Comparison of ENCODE assay signal across 18 mouse cellular contexts in genomic region chr11:4196636-4197035, GRCm38 (mm10). TPM values are rescaled to one million over a fixed set of nuclear protein-coding genes. Genes with fewer than 3 reads are reported as not detected.
DNase-seq lines count a peak whose midpoint lies in the region; ATAC-seq and TF ChIP-seq lines count a peak whose summit lies in the region.
"Had no signal": no experiment of that assay in that cellular context is flagged by ENCODE, and none has a peak within 500 bp of the region (broad histone marks: within the 10 kb centered on the region; RNA-seq: fewer than 3 reads in every experiment).

No protein-coding gene starts in this region.

- TF ChIP-seq EP300 in stomach, postnatal 0 days (optimal IDR thresholded peaks at IDR 0.05): no peak

- peak; percentile 16; the same call in 1 of the 2 replicates for TF ChIP-seq CTCF in stomach, postnatal 0 days (IDR thresholded peaks at IDR 0.05; ENCODE audit: low read depth)

- no peaks in the 10 kb centered on the region for H3K9me3 ChIP-seq in lung, embryonic 15.5 days
- H3K9me3 ChIP-seq in stomach, postnatal 0 days (ENCODE audit: control insufficient read depth, low read length): no peaks in the 10 kb centered on the region
- no peaks in the 10 kb centered on the region for H3K9me3 ChIP-seq in liver, embryonic 12.5 days (replicated peaks)
- H3K9me3 ChIP-seq: forebrain, embryonic 15.5 days; hindbrain, embryonic 15.5 days; neural tube, embryonic 15.5 days had no signal

- H3K9ac ChIP-seq in lung, embryonic 15.5 days: no peak overlapping the region
- no peak overlapping the region for H3K9ac ChIP-seq in stomach, postnatal 0 days (ENCODE audit: low read length)
- H3K9ac ChIP-seq in liver, embryonic 12.5 days: no peak overlapping the region
- H3K9ac ChIP-seq: forebrain, embryonic 15.5 days; hindbrain, embryonic 15.5 days; neural tube, embryonic 15.5 days had no signal

- H3K36me3 ChIP-seq in lung, embryonic 15.5 days: no peaks in the 10 kb centered on the region
- H3K36me3 ChIP-seq in stomach, postnatal 0 days (ENCODE audit: control insufficient read depth, insufficient read depth, low read length): no peaks in the 10 kb centered on the region
- no peaks in the 10 kb centered on the region for H3K36me3 ChIP-seq in liver, embryonic 12.5 days
- H3K36me3 ChIP-seq: forebrain, embryonic 15.5 days; hindbrain, embryonic 15.5 days; neural tube, embryonic 15.5 days had no signal

- peak; percentile 79 for DNase-seq in urinary bladder, postnatal 14 days (ENCODE audit: low spot score)
- no peak for DNase-seq in urinary bladder, postnatal 25 days (ENCODE audit: low spot score)
- DNase-seq in kidney, adult 9 months: peak; percentile 81
- DNase-seq in stomach, postnatal 0 days (ENCODE audit: low spot score): peak; percentile 71
- DNase-seq in spleen, postnatal 36 days (ENCODE audit: low spot score in 2 of 2): no peak
- no peak for DNase-seq in retina, postnatal 1 day
- DNase-seq: cerebellum, postnatal 10 days; gastrocnemius, postnatal 25 days; layer of hippocampus, adult 9-11 months; right cerebral cortex, adult 18-20 months; thymus, postnatal 25 days had no signal

- WGBS in lung, embryonic 15.5 days: 49% methylated on average over 8 of the region's 8 CpGs
- WGBS in stomach, postnatal 0 days: 41% methylated on average over 8 of the region's 8 CpGs
- WGBS in liver, embryonic 12.5 days (ENCODE audit: insufficient replicate concordance): 68% methylated on average over 8 of the region's 8 CpGs

- peak; percentile 57 for ATAC-seq in lung, embryonic 15.5 days (ENCODE audit: borderline replicate concordance, extremely low read depth, low FRiP score, low TSS enrichment)
- ATAC-seq in stomach, postnatal 0 days (ENCODE audit: low FRiP score, low TSS enrichment): peak; percentile 72
- no peak for ATAC-seq in liver, embryonic 12.5 days
- ATAC-seq: forebrain, embryonic 15.5 days; midbrain, embryonic 16.5 days had no signal

- no peaks in the 10 kb centered on the region for H3K27me3 ChIP-seq in lung, embryonic 15.5 days
- H3K27me3 ChIP-seq in stomach, postnatal 0 days (ENCODE audit: control insufficient read depth, insufficient read depth, low read length): no peaks in the 10 kb centered on the region
- no peaks in the 10 kb centered on the region for H3K27me3 ChIP-seq in liver, embryonic 12.5 days (replicated peaks)
- H3K27me3 ChIP-seq: forebrain, embryonic 15.5 days; hindbrain, embryonic 15.5 days; neural tube, embryonic 15.5 days had no signal

- H3K4me3 ChIP-seq in lung, embryonic 15.5 days: no peak overlapping the region
- H3K4me3 ChIP-seq in stomach, postnatal 0 days (ENCODE audit: low read depth, low read length): no peak overlapping the region
- H3K4me3 ChIP-seq in liver, embryonic 12.5 days: no peak overlapping the region
- H3K4me3 ChIP-seq: forebrain, embryonic 15.5 days; hindbrain, embryonic 15.5 days; neural tube, embryonic 15.5 days had no signal

- peaks cover 13% of the 10 kb centered on the region; the same call in 1 of the 2 replicates for H3K4me1 ChIP-seq in lung, embryonic 15.5 days
- H3K4me1 ChIP-seq in stomach, postnatal 0 days (replicated peaks; ENCODE audit: control insufficient read depth, insufficient read depth): peaks cover 16% of the 10 kb centered on the region
- H3K4me1 ChIP-seq in liver, embryonic 12.5 days: peaks cover 6% of the 10 kb centered on the region; the same call in 1 of the 2 replicates
- H3K4me1 ChIP-seq: forebrain, embryonic 15.5 days had no signal

- H3K27ac ChIP-seq in lung, embryonic 15.5 days: peak overlapping the region; percentile 60; the same call in 1 of the 2 replicates
- H3K27ac ChIP-seq in stomach, postnatal 0 days (replicated peaks): peak overlapping the region; percentile 5
- no peak overlapping the region for H3K27ac ChIP-seq in liver, embryonic 12.5 days
- H3K27ac ChIP-seq: forebrain, embryonic 15.5 days; hindbrain, embryonic 15.5 days; neural tube, embryonic 15.5 days had no signal

- no peak overlapping the region for H3K4me2 ChIP-seq in lung, embryonic 15.5 days
- no peak overlapping the region for H3K4me2 ChIP-seq in stomach, postnatal 0 days (replicated peaks; ENCODE audit: low read depth)
- no peak overlapping the region for H3K4me2 ChIP-seq in liver, embryonic 12.5 days
- H3K4me2 ChIP-seq: forebrain, embryonic 15.5 days; hindbrain, embryonic 15.5 days; neural tube, embryonic 15.5 days had no signal

RNA-seq across cellular contexts. Expression of gene Tbc1d10a, which starts 10.0 kb away (rescaled TPM):
- polyA plus RNA-seq in lung, embryonic 15.5 days (2015; fragmentation: Nextera tagmentation; extraction: Ambion mirVana): 32.3 and 34.2 TPM in 2 replicates
- 35.1 and 38.5 TPM in 2 replicates for polyA plus RNA-seq in stomach, postnatal 0 days (2015; fragmentation: Nextera tagmentation; extraction: Ambion mirVana)
- 9.8 and 10.7 TPM in 2 replicates for polyA plus RNA-seq in liver, embryonic 12.5 days (2016; fragmentation: Nextera tagmentation; extraction: Ambion mirVana)

RNA-seq across cellular contexts. Expression of gene Castor1, which starts 21.4 kb away (rescaled TPM):
- polyA plus RNA-seq in lung, embryonic 15.5 days (2015; fragmentation: Nextera tagmentation; extraction: Ambion mirVana): 4.0 and 6.3 TPM in 2 replicates
- 9.6 and 9.7 TPM in 2 replicates for polyA plus RNA-seq in stomach, postnatal 0 days (2015; fragmentation: Nextera tagmentation; extraction: Ambion mirVana)
- polyA plus RNA-seq in liver, embryonic 12.5 days (2016; fragmentation: Nextera tagmentation; extraction: Ambion mirVana): 2.1 and 2.3 TPM in 2 replicates

RNA-seq across cellular contexts. Expression of gene Sf3a1, which starts 36.5 kb away (rescaled TPM):
- polyA plus RNA-seq in lung, embryonic 15.5 days (2015; fragmentation: Nextera tagmentation; extraction: Ambion mirVana): 44.8 and 45.8 TPM in 2 replicates
- polyA plus RNA-seq in stomach, postnatal 0 days (2015; fragmentation: Nextera tagmentation; extraction: Ambion mirVana): 16.0 and 16.5 TPM in 2 replicates
- polyA plus RNA-seq in liver, embryonic 12.5 days (2016; fragmentation: Nextera tagmentation; extraction: Ambion mirVana): 41.7 and 42.1 TPM in 2 replicates

RNA-seq across cellular contexts. Expression of gene Ccdc157, which starts 36.5 kb away (rescaled TPM):
- polyA plus RNA-seq in lung, embryonic 15.5 days (2015; fragmentation: Nextera tagmentation; extraction: Ambion mirVana): 8.9 and 9.5 TPM in 2 replicates
- 2.1 and 2.2 TPM in 2 replicates for polyA plus RNA-seq in stomach, postnatal 0 days (2015; fragmentation: Nextera tagmentation; extraction: Ambion mirVana)
- 1.4 and 1.5 TPM in 2 replicates for polyA plus RNA-seq in liver, embryonic 12.5 days (2016; fragmentation: Nextera tagmentation; extraction: Ambion mirVana)

RNA-seq across cellular contexts. Expression of gene Osm, which starts 39.6 kb away (rescaled TPM):
- 0.09 and 0.22 TPM in 2 replicates for polyA plus RNA-seq in lung, embryonic 15.5 days (2015; fragmentation: Nextera tagmentation; extraction: Ambion mirVana)
- polyA plus RNA-seq in stomach, postnatal 0 days (2015; fragmentation: Nextera tagmentation; extraction: Ambion mirVana): 0.05 and 0.11 TPM in 2 replicates
- 0.48 and 0.55 TPM in 2 replicates for polyA plus RNA-seq in liver, embryonic 12.5 days (2016; fragmentation: Nextera tagmentation; extraction: Ambion mirVana)
- polyA plus RNA-seq: embryonic facial prominence, embryonic 11.5 days; forebrain, embryonic 15.5 days; hindbrain, embryonic 15.5 days; neural tube, embryonic 15.5 days had no signal

Comparison
In these comparisons a context has a peak if more than half of its experiments do, and no peak if none do; other contexts are left out.
1. DNase-seq: peak in urinary bladder, postnatal 14 days (single experiment), kidney, adult 9 months (single experiment) and stomach, postnatal 0 days (single experiment); none in urinary bladder, postnatal 25 days (single experiment), spleen, postnatal 36 days (0 of 2) and retina, postnatal 1 day (single experiment).